Mouse (Mus musculus): ENCODE results near the gene Igfbp4.

Gene Igfbp4

GRCm38 (mm10) chr11:99041051-99041729 is at the start of gene Igfbp4:
TSS of gene Igfbp4 (plus strand) at chr11:99041244.
- DNase-seq (ENCODE audit: extremely low spot score, low read depth, low spot score), result no peak

DNA sequence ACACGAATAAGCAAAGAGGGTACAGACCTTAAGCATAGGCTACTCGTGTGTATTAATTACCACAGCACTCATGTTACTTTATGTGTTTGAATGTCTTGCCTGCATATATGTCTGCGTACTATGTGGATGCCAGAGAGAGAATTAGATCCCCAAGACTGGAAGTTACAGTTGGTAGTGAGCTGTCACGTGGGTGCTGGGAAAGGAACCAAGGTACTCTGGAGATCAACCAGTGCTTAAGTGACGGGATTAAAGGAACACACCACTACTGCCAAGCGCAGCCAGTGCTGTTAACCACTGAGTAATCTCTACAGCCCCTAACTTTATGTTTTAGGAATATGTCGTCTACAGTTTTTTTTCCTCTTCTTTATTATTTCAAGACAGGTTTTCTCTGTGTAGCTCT is 45.1 kb upstream of the Igfbp4 start:
- DNase-seq (ENCODE audit: extremely low spot score, low read depth, low spot score), result no peak

- no peak for DNase-seq (ENCODE audit: extremely low spot score, low read depth, low spot score)
These were observed 43.4 kb upstream of the Igfbp4 start for GRCm38 (mm10) chr11:98997659-98998058.

- DNase-seq (ENCODE audit: extremely low spot score, low read depth, low spot score), result no peak
These were observed 42.3 kb upstream of the Igfbp4 start for GRCm38 (mm10) chr11:98998776-98999175.

DNA sequence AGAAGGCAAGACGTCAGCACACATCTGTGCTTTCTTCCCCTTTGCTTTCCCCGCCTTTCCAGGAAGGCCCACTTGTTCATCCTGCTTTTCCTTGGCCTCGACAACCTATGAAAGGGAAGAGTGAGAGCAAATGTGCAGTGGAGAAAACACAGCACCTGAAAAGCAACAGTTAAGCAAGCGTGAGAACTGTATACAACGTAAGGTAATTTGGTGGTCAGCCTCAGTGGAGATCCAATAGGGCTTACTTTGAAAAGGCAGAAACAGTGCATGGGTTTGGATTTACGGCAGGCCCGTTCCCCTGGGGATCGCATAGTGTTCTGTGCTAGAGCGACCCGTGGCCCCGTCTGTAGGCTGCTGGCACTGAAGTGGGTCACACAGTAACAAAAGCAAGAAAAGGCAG is 41.8 kb upstream of the Igfbp4 start:
- DNase-seq (ENCODE audit: extremely low spot score, low read depth, low spot score), result no peak

GRCm38 (mm10) chr11:99006788-99007187 is 34.3 kb upstream of the Igfbp4 start:
- DNase-seq (ENCODE audit: extremely low spot score, low read depth, low spot score), result no peak

DNA sequence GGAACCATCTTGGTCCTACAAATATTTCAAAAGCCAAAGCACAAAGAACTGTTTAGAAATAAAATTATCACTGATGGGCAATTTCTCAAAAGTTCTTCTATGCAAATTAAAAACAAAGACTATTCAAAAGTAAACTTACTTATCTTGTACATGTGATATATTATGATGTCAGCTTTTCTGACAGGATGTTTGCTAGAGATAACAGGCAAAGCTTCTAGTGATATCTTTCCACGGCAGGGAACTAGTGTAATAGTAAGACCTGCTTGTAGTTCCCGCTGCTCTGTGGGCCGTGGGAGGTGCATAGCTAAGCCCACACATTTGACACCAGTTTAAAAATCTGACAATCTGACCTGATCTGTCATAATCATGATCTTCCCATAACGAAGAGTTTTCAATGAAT is 30.9 kb upstream of the Igfbp4 start:
- no peak for DNase-seq (ENCODE audit: extremely low spot score, low read depth, low spot score)

GRCm38 (mm10) chr11:99010706-99011105 is 30.3 kb upstream of the Igfbp4 start:
- DNase-seq (ENCODE audit: extremely low spot score, low read depth, low spot score), result no peak

DNA sequence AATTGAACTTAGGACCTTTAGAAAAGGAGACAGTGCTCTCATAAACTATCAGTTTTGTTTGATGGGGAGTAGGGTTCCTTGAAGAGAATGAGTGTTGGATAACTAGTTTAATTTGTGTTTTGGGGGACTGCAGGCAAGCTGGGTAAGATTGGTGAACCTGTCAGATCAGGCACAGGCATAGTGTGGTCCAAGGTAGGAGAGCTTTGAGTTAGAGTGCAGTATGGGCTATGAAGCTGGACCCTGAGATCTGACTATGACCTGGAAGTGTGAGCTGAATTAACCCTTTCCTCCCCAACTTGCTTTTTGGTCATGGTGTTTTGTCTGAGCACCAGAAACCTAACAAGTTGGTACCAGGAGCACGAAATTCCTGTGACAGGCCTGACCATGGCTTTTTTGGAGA is 27.2 kb upstream of the Igfbp4 start:
- no peak for DNase-seq (ENCODE audit: extremely low spot score, low read depth, low spot score)

DNA sequence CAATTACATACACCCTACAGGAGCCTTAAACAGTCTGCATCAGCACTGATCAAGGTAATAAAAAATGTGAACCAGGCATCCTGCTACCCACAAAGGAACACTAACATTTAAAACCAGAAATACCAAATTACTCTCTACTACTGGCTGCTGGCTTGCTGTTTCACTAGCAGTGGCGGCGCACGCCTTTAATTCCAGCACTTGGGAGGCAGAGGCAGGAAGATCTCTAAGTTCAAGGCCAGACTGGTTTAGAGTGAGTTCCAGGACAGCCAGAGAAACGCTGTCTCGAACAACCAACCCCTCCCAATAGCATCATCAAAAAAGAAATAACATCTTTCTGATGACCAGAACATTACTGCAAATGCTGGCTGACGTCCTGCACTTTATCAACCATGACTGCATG is 21.2 kb upstream of the Igfbp4 start:
- DNase-seq (ENCODE audit: extremely low spot score, low read depth, low spot score), result no peak

GRCm38 (mm10) chr11:99022384-99022933 is 18.6 kb upstream of the Igfbp4 start:
- DNase-seq (ENCODE audit: extremely low spot score, low read depth, low spot score), result no peak

DNA sequence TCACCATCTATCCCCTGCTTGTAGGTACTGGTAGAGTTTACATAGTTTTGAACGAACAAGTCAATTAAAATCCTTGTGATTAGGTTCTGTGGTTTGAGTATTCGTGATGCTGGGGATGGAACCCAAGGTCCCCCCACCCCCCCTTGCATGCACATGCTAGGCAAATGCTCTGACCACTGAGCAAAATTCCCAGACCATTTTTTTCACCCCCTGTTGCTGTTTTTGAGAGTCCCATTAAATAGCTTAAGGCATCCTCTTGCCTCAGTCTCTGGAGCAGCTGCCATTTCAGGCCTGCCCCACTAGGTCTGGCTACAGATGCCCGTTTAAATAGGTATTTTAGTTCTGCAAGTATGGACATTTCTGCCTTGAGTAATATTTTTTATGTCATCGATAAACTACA is 17.9 kb upstream of the Igfbp4 start:
- DNase-seq (ENCODE audit: extremely low spot score, low read depth, low spot score), result no peak

DNA sequence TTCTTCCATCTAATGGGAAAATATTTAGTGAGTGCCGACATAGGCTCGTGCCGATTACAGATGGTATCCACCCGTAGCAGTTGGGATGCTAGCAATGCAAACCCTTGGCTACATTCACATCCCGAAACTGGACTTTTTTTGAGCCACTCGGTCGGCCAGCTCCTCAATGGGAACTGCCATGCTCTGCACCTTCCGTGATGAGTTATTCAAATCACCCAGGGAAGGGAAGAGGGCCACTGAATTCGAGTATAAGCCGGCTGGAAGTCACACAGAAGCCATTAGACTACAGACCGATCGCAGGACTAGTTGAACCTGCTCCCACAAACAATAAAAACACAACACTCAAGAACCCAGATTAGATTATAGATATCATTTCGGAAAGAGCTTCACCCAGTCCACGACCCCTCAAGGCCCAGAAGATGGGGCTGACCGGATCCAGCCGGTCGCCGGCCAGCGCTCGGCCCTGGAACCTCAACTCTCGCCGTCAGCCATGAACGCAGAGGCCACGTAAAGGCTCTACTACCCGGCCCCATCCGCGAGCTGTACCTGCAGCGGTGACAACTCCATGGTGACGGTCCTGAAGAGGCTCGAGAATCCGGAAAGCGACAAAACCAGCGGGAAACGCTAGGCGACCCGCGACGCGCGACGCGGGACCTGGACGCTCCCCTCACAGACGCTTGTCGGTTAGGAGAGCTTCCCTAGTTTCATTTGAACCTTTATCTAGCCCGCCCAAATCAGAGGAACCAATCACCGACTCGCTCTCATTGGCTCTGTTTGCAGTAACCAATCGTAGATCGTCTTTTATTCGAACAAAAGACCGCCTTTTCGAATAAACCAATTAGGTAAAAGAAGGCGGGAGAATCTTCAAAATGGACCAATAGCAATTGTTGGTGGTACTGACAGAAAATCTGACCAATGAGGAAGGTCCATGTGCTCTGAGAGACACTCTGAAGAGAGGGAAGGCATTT is 17.3 kb upstream of the Igfbp4 start, which contains the start of gene Top2a:
TSS of gene Top2a (minus strand) at position 690 of the 968 bp plus-strand sequence.
- peak; percentile 100 for DNase-seq (ENCODE audit: extremely low spot score, low read depth, low spot score)

- no peak for DNase-seq (ENCODE audit: extremely low spot score, low read depth, low spot score)
These were observed 16.4 kb upstream of the Igfbp4 start for GRCm38 (mm10) chr11:99024468-99025134.

DNA sequence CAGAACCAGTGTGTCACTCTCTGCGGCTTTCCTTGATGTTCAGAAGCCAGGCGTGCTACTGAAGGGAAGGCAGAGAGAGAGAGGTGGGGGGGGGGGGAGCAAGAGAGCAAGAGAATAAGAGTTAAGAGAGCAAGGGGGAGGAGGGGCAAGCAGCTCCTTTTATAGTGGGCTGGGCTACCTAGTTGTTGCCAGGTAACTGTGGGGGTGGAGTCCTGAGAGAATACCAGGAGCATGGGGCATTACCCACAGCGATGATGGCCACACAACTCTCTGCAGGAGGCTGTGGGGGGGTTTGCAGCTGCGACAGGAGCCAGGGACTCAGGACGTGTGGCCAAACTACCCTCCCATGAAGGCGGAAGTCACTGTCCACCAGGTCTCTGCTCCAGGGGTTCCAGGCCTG is 15.2 kb upstream of the Igfbp4 start:
- DNase-seq (ENCODE audit: extremely low spot score, low read depth, low spot score), result no peak

- no peak for DNase-seq (ENCODE audit: extremely low spot score, low read depth, low spot score)
These were observed 14.1 kb upstream of the Igfbp4 start for GRCm38 (mm10) chr11:99026899-99027440.

DNA sequence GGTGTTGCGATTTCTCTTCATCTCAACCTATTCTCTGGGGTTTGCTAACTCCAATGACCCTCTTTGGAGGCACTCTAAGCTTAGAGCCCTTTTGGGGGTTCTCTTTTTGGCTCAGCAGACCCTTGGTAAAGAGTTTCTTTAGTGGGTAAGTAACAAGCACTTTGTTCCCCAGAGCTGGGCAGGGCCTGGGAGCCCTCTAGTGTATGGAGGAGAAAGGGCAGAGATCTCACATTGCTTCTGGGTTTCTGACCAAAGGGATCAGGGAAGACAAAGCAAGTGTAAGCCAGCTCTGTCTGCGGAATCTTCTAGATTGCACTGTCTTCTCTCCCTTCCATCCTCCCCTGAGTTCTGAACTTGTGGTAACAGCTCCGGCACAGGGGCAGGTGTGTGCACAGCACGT is 5.7 kb upstream of the Igfbp4 start:
- no peak for DNase-seq (ENCODE audit: extremely low spot score, low read depth, low spot score)

DNA sequence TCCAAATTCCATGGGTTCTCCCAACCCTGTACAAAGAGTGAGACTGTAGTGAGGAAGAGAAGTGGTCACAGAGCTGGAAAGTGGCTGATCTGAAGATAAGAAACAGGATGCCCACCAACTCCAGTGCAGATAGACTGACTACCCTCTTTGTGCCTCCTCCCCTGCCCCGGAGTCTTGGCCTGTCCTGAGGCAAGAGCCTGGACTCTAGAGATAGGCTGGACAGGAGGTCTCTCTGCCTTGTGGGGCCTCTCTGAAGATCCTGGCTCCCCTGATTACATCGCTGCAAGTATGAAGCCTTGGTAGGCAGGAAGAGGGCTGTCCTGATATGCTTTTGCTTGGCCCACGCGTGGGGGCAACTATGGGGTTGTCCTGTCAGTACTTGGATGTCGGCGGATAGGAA is 4.8 kb upstream of the Igfbp4 start:
- DNase-seq (ENCODE audit: extremely low spot score, low read depth, low spot score), result no peak

GRCm38 (mm10) chr11:99039782-99040181 is 1.3 kb upstream of the Igfbp4 start:
- peak; percentile 87 for DNase-seq (ENCODE audit: extremely low spot score, low read depth, low spot score)

DNA sequence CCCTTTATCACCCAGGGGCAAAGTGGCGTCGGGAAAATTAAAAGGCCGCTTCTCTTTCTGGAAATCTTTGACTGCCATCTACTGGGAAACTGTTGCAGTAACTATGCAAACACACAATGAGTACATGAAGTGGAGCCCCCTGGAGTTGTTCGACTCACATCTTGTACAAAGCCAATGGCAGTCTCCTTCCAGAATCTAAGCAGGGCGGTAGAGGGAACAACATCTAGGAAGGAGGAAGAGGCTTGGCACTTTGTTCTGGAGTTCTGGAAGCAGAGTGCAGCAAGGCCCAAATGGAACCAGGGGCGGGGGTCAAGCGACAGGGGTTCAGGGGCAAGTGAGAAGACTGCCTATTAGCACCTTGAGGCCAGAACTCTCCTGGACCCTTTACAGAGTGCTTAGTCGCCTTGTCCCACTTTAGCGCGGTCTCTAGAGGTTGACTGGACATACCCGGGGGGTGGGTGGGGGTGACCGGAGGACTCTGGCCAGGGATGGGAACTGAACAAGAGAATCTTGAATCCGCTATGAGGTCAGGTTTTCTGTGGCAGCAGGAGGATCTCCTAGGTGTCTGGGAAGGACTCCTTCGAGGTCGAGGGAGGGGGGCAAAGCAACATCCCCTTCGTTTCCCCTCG is 584 bp upstream of the Igfbp4 start:
- DNase-seq (ENCODE audit: extremely low spot score, low read depth, low spot score), result no peak
